Mouse (Mus musculus) stomach, postnatal 0 days (tissue): Measurements from ENCODE around the gene St7.

Source experiments
- CTCF ChIP-seq: IDR thresholded peaks from 2 replicates; pipeline ENCODE4 v1.5.1; 2016; ENCODE audit warnings: antibody characterized with exemption, low read depth, mild to moderate bottlenecking, moderate library complexity
- EP300 ChIP-seq: optimal IDR thresholded peaks from 2 replicates; pipeline ENCODE3; 2016; ENCODE audit warnings: antibody characterized with exemption

GRCm38 (mm10) chr6:17785248-17785647, 92.5 kb downstream of the St7 start:
- no peak for TF ChIP-seq CTCF
- TF ChIP-seq EP300, result no peak
